Mouse (Mus musculus): ENCODE data around the gene Rasgef1c. TPM values are rescaled to one million over a fixed set of nuclear protein-coding genes. Genes with fewer than 3 reads are reported as not detected.
A peak's percentile ranks its signal among the peaks of the same experiment; 100 is the strongest.

Gene Rasgef1c
- total and polyA plus RNA-seq, 3 experiments, result 0.05 TPM; not detected in 2

DNA sequence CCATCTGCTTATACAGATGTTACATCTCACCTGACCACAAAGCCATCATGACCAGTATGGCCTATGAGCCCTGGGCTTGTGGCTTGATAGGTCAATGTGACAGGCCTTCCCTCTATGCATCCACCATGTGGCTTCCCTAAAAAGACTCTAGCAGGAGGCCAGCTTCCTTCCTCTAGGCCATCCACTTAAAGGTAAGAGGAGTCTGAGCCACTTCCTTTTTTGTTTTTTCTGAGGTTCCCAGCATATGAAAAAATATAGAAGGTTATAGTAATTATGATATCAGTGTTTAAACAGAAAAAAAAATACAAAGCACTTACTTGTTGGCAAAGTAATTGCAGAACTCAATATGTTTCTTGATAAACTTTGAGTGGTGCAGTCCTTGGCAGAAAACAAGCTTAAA, 117.2 kb downstream of the Rasgef1c start:
- no peaks in the 10 kb centered on the region for H3K36me3 ChIP-seq (replicated peaks)
- H3K4me3 ChIP-seq (ENCODE audit: low read depth, low read length), result no peak overlapping the region
- no peaks in the 10 kb centered on the region for H3K9me3 ChIP-seq (replicated peaks)
- H3K27me3 ChIP-seq (ENCODE audit: insufficient read depth, low read length), result peaks cover 11% of the 10 kb centered on the region
- TF ChIP-seq GATA1 (IDR thresholded peaks at IDR 0.05; ENCODE audit: borderline replicate concordance, low read length) (no peak), GATA2 (IDR thresholded peaks at IDR 0.05; ENCODE audit: borderline replicate concordance, low read depth, low read length) (no peak), TAL1 (conservative IDR thresholded peaks at IDR 0.05; ENCODE audit: low read depth, low read length) (no peak), CTCF (IDR thresholded peaks at IDR 0.05; ENCODE audit: low read depth, low read length) (no peak), POLR2AphosphoS5 (IDR thresholded peaks at IDR 0.05; ENCODE audit: insufficient replicate concordance, low read depth, low read length) (no peak)
- DNase-seq (ENCODE audit: low spot score) (no peak), ATAC-seq (ENCODE audit: extremely low read depth, insufficient number of reproducible peaks, low FRiP score, poor library complexity, severe bottlenecking) (no peak)
- H3K4me1 ChIP-seq (ENCODE audit: insufficient read depth, low read depth, low read length), result peaks cover 34% of the 10 kb centered on the region

DNA sequence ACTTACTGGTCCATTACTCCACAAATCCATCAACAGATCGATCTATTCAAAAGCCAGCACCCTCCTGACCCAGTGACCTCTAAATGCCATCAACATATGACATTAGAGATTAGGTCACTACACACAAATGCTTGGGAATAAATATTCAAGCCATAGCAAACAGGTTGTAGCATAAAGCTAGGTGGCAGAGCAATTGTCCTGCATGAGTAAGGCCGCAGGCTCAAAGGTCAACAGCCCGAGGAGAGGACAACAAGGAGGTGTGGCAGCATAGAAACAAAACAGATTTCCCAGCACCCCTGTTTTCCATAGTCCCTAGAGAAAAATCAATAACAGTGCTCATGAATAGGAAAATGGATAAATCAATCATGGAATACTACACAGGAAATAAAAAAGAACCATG, 120.5 kb downstream of the Rasgef1c start:
- peaks cover 46% of the 10 kb centered on the region for H3K4me1 ChIP-seq (ENCODE audit: insufficient read depth, low read depth, low read length)
- no peak overlapping the region for H3K4me3 ChIP-seq (ENCODE audit: low read depth, low read length)
- no peaks in the 10 kb centered on the region for H3K9me3 ChIP-seq (replicated peaks)
- TF ChIP-seq CTCF (IDR thresholded peaks at IDR 0.05; ENCODE audit: low read depth, low read length) (no peak), POLR2AphosphoS5 (IDR thresholded peaks at IDR 0.05; ENCODE audit: insufficient replicate concordance, low read depth, low read length) (no peak), GATA1 (IDR thresholded peaks at IDR 0.05; ENCODE audit: borderline replicate concordance, low read length) (no peak), TAL1 (conservative IDR thresholded peaks at IDR 0.05; ENCODE audit: low read depth, low read length) (no peak), GATA2 (IDR thresholded peaks at IDR 0.05; ENCODE audit: borderline replicate concordance, low read depth, low read length) (no peak)
- no peak for DNase-seq (ENCODE audit: low spot score)
- peaks cover 8% of the 10 kb centered on the region; the same call in 1 of the 2 replicates for H3K27me3 ChIP-seq (ENCODE audit: insufficient read depth, low read length)
- ATAC-seq (ENCODE audit: extremely low read depth, insufficient number of reproducible peaks, low FRiP score, poor library complexity, severe bottlenecking), result no peak
- H3K36me3 ChIP-seq (replicated peaks), result peaks cover 3% of the 10 kb centered on the region

DNA sequence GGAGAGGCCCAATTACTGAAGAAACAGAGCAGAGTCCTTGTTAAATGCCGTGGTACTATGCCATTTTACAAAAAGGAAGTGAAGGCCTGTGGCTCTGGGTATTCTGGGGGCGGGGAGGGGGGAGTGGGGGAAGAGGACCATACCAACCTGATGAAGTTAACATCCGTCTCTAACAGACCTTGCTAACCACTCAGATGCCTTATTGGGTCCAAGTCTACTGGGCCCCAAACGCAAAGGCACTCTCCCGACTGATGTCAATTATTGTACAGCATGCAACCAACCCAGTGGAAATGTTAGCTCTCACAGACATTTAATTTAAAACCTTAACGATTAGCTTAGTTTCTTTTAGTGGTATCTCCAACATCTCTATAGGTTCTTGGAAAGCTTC, 122.8 kb downstream of the Rasgef1c start:
- Histone ChIP-seq H3K4me3 (ENCODE audit: low read depth, low read length) (peak overlapping the region; percentile 95; the same call in 1 of the 2 replicates), H3K4me1 (ENCODE audit: insufficient read depth, low read depth, low read length) (peaks cover 49% of the 10 kb centered on the region), H3K9me3 (replicated peaks) (no peaks in the 10 kb centered on the region), H3K27me3 (ENCODE audit: insufficient read depth, low read length) (no peaks in the 10 kb centered on the region), H3K36me3 (replicated peaks) (peaks cover 7% of the 10 kb centered on the region)
- DNase-seq (ENCODE audit: low spot score) (no peak), ATAC-seq (ENCODE audit: extremely low read depth, insufficient number of reproducible peaks, low FRiP score, poor library complexity, severe bottlenecking) (no peak)
- TF ChIP-seq GATA2 (IDR thresholded peaks at IDR 0.05; ENCODE audit: borderline replicate concordance, low read depth, low read length), result no peak
- TF ChIP-seq CTCF (IDR thresholded peaks at IDR 0.05; ENCODE audit: low read depth, low read length), result no peak
- TF ChIP-seq TAL1 (conservative IDR thresholded peaks at IDR 0.05; ENCODE audit: low read depth, low read length), result no peak
- TF ChIP-seq POLR2AphosphoS5 (IDR thresholded peaks at IDR 0.05; ENCODE audit: insufficient replicate concordance, low read depth, low read length), result no peak
- no peak for TF ChIP-seq GATA1 (IDR thresholded peaks at IDR 0.05; ENCODE audit: borderline replicate concordance, low read length)

DNA sequence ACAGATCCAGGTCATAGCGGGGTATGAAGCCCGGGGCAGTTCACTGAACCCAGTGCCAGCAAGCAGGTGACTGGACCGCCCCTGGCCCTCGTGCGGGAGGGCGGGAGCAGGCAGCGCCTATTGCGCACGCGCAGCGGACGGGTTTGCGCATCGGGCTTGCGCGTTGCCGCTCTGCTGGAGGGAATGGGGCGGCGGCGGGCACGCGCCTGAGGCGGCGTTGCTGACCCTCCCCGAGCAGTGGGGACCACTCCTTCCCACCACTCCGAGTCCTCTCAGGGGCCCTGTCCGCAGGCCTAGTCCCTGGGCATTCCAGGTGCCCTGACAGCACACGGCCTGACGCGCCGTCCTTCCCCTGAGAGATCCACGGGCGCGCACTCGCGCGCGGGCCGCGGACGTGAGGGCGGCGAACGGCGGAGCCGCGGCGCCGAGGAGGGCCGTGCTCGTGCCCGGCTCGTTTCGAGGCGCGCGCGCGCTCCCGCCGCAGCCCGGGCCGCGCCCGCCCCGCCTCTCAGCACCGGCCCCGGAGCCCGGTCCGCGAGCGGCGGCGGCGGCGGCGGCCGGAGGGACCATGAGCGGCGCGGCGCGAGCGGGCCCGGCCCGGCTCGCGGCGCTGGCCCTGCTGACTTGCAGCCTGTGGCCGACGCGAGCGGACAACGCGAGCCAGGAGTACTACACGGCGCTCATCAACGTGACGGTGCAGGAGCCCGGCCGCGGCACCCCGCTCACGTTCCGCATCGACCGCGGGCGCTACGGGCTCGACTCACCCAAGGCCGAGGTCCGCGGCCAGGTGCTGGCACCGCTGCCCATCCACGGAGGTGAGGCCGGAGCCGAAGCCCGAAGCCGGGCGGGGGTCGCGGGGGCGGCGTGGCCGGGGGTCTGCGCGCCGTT, 123.4 kb downstream of the Rasgef1c start, which contains the start of gene Rnf130:
Gene Rnf130, plus strand, starts transcription at position 514 of the 888 bp plus-strand sequence.
- TF ChIP-seq GATA2 (IDR thresholded peaks at IDR 0.05; ENCODE audit: borderline replicate concordance, low read depth, low read length) (no peak), GATA1 (IDR thresholded peaks at IDR 0.05; ENCODE audit: borderline replicate concordance, low read length) (no peak), CTCF (IDR thresholded peaks at IDR 0.05; ENCODE audit: low read depth, low read length) (no peak), POLR2AphosphoS5 (IDR thresholded peaks at IDR 0.05; ENCODE audit: insufficient replicate concordance, low read depth, low read length) (no peak), TAL1 (conservative IDR thresholded peaks at IDR 0.05; ENCODE audit: low read depth, low read length) (no peak)
- ATAC-seq (ENCODE audit: extremely low read depth, insufficient number of reproducible peaks, low FRiP score, poor library complexity, severe bottlenecking) (no peak), DNase-seq (ENCODE audit: low spot score) (peak; percentile 68)
- H3K4me1 ChIP-seq (ENCODE audit: insufficient read depth, low read depth, low read length), result peaks cover 52% of the 10 kb centered on the region
- H3K9me3 ChIP-seq (replicated peaks), result no peaks in the 10 kb centered on the region
- H3K36me3 ChIP-seq (replicated peaks), result peaks cover 7% of the 10 kb centered on the region
- no peaks in the 10 kb centered on the region for H3K27me3 ChIP-seq (ENCODE audit: insufficient read depth, low read length)
- H3K4me3 ChIP-seq (ENCODE audit: low read depth, low read length), result peak within 1 kb of the TSS; percentile 95

DNA sequence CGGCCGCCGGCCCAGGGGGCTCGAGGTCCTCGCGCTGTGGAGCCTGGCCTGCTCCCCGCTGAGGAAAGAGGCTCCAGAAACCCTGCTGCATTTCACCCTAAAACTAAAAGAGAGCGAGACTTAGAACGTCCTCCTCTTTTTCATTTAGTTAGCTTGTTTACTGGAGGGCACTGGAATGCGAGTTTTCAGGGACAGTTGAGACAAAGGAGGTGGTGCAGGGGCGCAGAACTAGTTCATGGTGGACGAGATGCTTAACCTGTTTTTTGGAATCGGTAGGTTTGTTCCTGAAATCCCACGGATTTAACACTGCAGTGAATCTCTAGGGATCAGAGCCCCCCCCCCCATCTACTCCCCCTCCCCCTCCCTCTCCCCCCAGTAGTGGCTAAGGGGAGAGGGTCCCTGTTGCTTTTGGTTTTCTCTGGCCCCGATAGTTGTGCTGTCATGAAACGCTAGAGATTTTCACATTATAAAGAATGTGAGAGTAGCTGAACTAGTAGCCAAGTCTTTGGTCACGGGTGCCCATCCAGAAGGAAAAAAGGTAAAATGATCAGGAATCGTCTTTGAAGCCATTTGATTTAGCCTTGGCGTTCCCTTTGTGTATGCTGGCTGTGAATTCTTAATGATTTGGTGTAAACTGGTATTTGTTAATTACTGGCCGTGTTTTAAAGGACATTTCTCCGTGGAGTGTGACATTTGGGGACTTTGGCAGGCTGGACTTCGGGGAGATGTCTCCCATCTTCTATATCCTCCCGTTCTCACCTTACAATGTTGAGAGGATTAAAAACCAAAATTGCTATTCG, 124.3 kb downstream of the Rasgef1c start:
- Histone ChIP-seq H3K9me3 (replicated peaks) (no peaks in the 10 kb centered on the region), H3K36me3 (replicated peaks) (peaks cover 7% of the 10 kb centered on the region), H3K4me1 (ENCODE audit: insufficient read depth, low read depth, low read length) (peaks cover 57% of the 10 kb centered on the region), H3K4me3 (ENCODE audit: low read depth, low read length) (peak overlapping the region; percentile 95), H3K27me3 (ENCODE audit: insufficient read depth, low read length) (no peaks in the 10 kb centered on the region)
- TF ChIP-seq GATA2 (IDR thresholded peaks at IDR 0.05; ENCODE audit: borderline replicate concordance, low read depth, low read length) (no peak), POLR2AphosphoS5 (IDR thresholded peaks at IDR 0.05; ENCODE audit: insufficient replicate concordance, low read depth, low read length) (no peak)
- DNase-seq (ENCODE audit: low spot score) (no peak), ATAC-seq (ENCODE audit: extremely low read depth, insufficient number of reproducible peaks, low FRiP score, poor library complexity, severe bottlenecking) (no peak)
